Mouse (Mus musculus): ENCODE results near the gene Tomm34.
"Not testable (repeated sequence)": the region's sequence is repeated elsewhere in the genome, so short reads cannot be mapped to it uniquely, and the experiment has no call there.

The Tomm34 gene

GRCm38 (mm10) chr2:164076874-164077425 lies 6.0 kb upstream of the Tomm34 start:
- DNase-seq (ENCODE audit: low spot score), result no peak

- DNase-seq (ENCODE audit: low spot score), result peak; percentile 50
Observed at GRCm38 (mm10) chr2:164075088-164075487, 4.1 kb upstream of the Tomm34 start.

GRCm38 (mm10) chr2:164073918-164074578 lies 3.1 kb upstream of the Tomm34 start:
- DNase-seq (ENCODE audit: low spot score), result peak; percentile 99

GRCm38 (mm10) chr2:164073120-164073519 lies 2.2 kb upstream of the Tomm34 start:
- no peak for DNase-seq (ENCODE audit: low spot score)

GRCm38 (mm10) chr2:164072109-164072508 lies 1.1 kb upstream of the Tomm34 start:
- no peak for DNase-seq (ENCODE audit: low spot score)

- not testable (repeated sequence) for DNase-seq (ENCODE audit: low spot score)
Observed at GRCm38 (mm10) chr2:164071437-164071820, 460 bp upstream of the Tomm34 start.

GRCm38 (mm10) chr2:164070142-164070764 lies 716 bp downstream of the Tomm34 start, which contains the start of gene Stk4:
Gene Stk4 (plus strand): TSS chr2:164070322.
- DNase-seq (ENCODE audit: low spot score), result no peak

- no peak for DNase-seq (ENCODE audit: low spot score)
Observed at GRCm38 (mm10) chr2:164059634-164060235, 11.2 kb downstream of the Tomm34 start.

GRCm38 (mm10) chr2:164054671-164055070 lies 16.3 kb downstream of the Tomm34 start:
- no peak for DNase-seq (ENCODE audit: low spot score)

- no peak for DNase-seq (ENCODE audit: low spot score)
Observed at GRCm38 (mm10) chr2:164053767-164054166, 17.2 kb downstream of the Tomm34 start.

GRCm38 (mm10) chr2:164047197-164047690 lies 23.7 kb downstream of the Tomm34 start:
- DNase-seq (ENCODE audit: low spot score), result peak; percentile 51

- DNase-seq (ENCODE audit: low spot score), result no peak
Observed at GRCm38 (mm10) chr2:164041523-164041922, 29.4 kb downstream of the Tomm34 start.

GRCm38 (mm10) chr2:164040949-164041348 lies 30.0 kb downstream of the Tomm34 start:
- DNase-seq (ENCODE audit: low spot score), result peak; percentile 31

- no peak for DNase-seq (ENCODE audit: low spot score)
Observed at GRCm38 (mm10) chr2:164038407-164039028, 32.5 kb downstream of the Tomm34 start.

GRCm38 (mm10) chr2:164036520-164037019 lies 34.4 kb downstream of the Tomm34 start:
- no peak for DNase-seq (ENCODE audit: low spot score)

- DNase-seq (ENCODE audit: low spot score), result no peak
Observed at GRCm38 (mm10) chr2:164032973-164033372, 38.0 kb downstream of the Tomm34 start.

- no peak for DNase-seq (ENCODE audit: low spot score)
Observed at GRCm38 (mm10) chr2:164031147-164031546, 39.8 kb downstream of the Tomm34 start.

GRCm38 (mm10) chr2:164025150-164025549 lies 45.8 kb downstream of the Tomm34 start, which contains the start of gene Pabpc1l:
Gene Pabpc1l (plus strand): TSS chr2:164025450.
- DNase-seq (ENCODE audit: low spot score), result no peak

- no peak for DNase-seq (ENCODE audit: low spot score)
Observed at GRCm38 (mm10) chr2:164022104-164022503, 48.9 kb downstream of the Tomm34 start.

GRCm38 (mm10) chr2:164019943-164020342 lies 51.0 kb downstream of the Tomm34 start:
- no peak for DNase-seq (ENCODE audit: low spot score)

GRCm38 (mm10) chr2:164018910-164019309 lies 52.1 kb downstream of the Tomm34 start:
- DNase-seq (ENCODE audit: low spot score), result no peak

GRCm38 (mm10) chr2:164015304-164015703 lies 55.7 kb downstream of the Tomm34 start:
- no peak for DNase-seq (ENCODE audit: low spot score)
